Mouse (Mus musculus) Patski (cell line): ENCODE results near the gene Hkdc1. TPM values are rescaled to one million over a fixed set of nuclear protein-coding genes. Genes with fewer than 3 reads are reported as not detected.
A peak's percentile ranks its signal among the peaks of the same experiment; 100 is the strongest.

Experiments used
- ATAC-seq: fragments of 100-300 bp; one replicate; pipeline ENCODE4 v1.8.0; 2021
- CTCF ChIA-PET: fragments of 350-600 bp; sonication (Branson Sonifier 250); formaldehyde crosslinking; loops from one replicate; lab custom pipeline; 2022; ENCODE audit warnings: inconsistent platforms; lab: Charles Lee
- POLR2A ChIA-PET: fragments of 350-600 bp; sonication (Branson Sonifier 250); formaldehyde crosslinking; loops from one replicate; lab custom pipeline; 2022; ENCODE audit warnings: antibody characterized with exemption, inconsistent platforms; lab: Charles Lee
- DNase-seq: peaks from one replicate; pipeline ENCODE4 v3.0.0-alpha.2; 2011; ENCODE audit warnings: low read depth, low spot score
- H3K27me3 ChIP-seq: fragments of 371-371 bp; one replicate; pipeline ENCODE4 v1.5.1; 2021
- CTCF ChIP-seq: fragments of 100-300 bp; IDR thresholded peaks from one replicate; pipeline ENCODE4 v1.5.1; 2021
- in situ Hi-C: fragments of 300-500 bp; cut with MboI; formaldehyde crosslinking; loops from 3 replicates; pipeline ENCODE4 v1.11.1; 2018; ENCODE audit warnings: low pct_unique_long_range_greater_than_20kb, mixed read lengths
- polyA plus RNA-seq: library from polyadenylated mRNA; unstranded; gene quantifications from one replicate; pipeline ENCODE4 v1.2.3, GENCODE M21; 2021

Gene Hkdc1
- polyA plus RNA-seq, 1 experiment from 2014 or later: 0.22 TPM

- CTCF ChIA-PET: interaction anchor here (0.9 to 1.8 kb wide), 3 partner anchors 8 to 41 kb away, joined by 3 to 8 read pairs (median 4); no protein-coding TSS in a partner anchor
- POLR2A ChIA-PET: interaction anchor here (0.7 to 1.6 kb wide), 3 partner anchors 30 to 51 kb away, joined by 3 to 5 read pairs (median 3); no protein-coding TSS in a partner anchor
- DNase-seq: peak; percentile 72
- in situ Hi-C loops: loop anchor here (5.0 kb wide), 1 partner anchor 43 kb away; no protein-coding TSS in a partner anchor
- no peak for TF ChIP-seq CTCF
- no peaks in the 10 kb centered on the region for H3K27me3 ChIP-seq
- ATAC-seq: peak; percentile 94
Measured at GRCm38 (mm10) chr10:62340095-62340731, 82.1 kb downstream of the Hkdc1 start.

GRCm38 (mm10) chr10:62339211-62340094 is 82.8 kb downstream of the Hkdc1 start:
- CTCF ChIA-PET: interaction anchor here (0.9 kb wide), 1 partner anchor 9 kb away, joined by 4 read pairs; no protein-coding TSS in a partner anchor
- no peak for DNase-seq
- no peak for TF ChIP-seq CTCF
- POLR2A ChIA-PET: interaction anchor here (0.7 to 1.6 kb wide), 3 partner anchors 30 to 50 kb away, joined by 3 to 5 read pairs (median 3); no protein-coding TSS in a partner anchor
- peak; percentile 40 for ATAC-seq
- H3K27me3 ChIP-seq: no peaks in the 10 kb centered on the region
- in situ Hi-C loops: loop anchor here (5.0 kb wide), 1 partner anchor 42 kb away; no protein-coding TSS in a partner anchor

GRCm38 (mm10) chr10:62338626-62339025 is 83.7 kb downstream of the Hkdc1 start:
- no peak for ATAC-seq
- CTCF ChIA-PET: interaction anchor here (1.8 kb wide), 1 partner anchor 25 kb away, joined by 5 read pairs; no protein-coding TSS in a partner anchor
- H3K27me3 ChIP-seq: no peaks in the 10 kb centered on the region
- POLR2A ChIA-PET: interaction anchor here (0.7 kb wide), 1 partner anchor 49 kb away, joined by 5 read pairs; no protein-coding TSS in a partner anchor
- TF ChIP-seq CTCF: no peak
- DNase-seq: no peak
- in situ Hi-C loops: no loop called here

- CTCF ChIA-PET: interaction anchor here (1.8 kb wide), 1 partner anchor 25 kb away, joined by 5 read pairs; no protein-coding TSS in a partner anchor
- no peak for ATAC-seq
- no peak for TF ChIP-seq CTCF
- H3K27me3 ChIP-seq: no peaks in the 10 kb centered on the region
- DNase-seq: no peak
- POLR2A ChIA-PET: interaction anchor here (0.7 to 1.2 kb wide), 2 partner anchors 10 to 49 kb away, joined by 3 to 5 read pairs; no protein-coding TSS in a partner anchor
- in situ Hi-C loops: no loop called here
Measured at GRCm38 (mm10) chr10:62338176-62338575, 84.1 kb downstream of the Hkdc1 start.

GRCm38 (mm10) chr10:62336601-62337578 is 85.4 kb downstream of the Hkdc1 start:
- DNase-seq: no peak

GRCm38 (mm10) chr10:62335423-62335776 is 86.9 kb downstream of the Hkdc1 start:
- no peak for ATAC-seq
- no peak for TF ChIP-seq CTCF
- in situ Hi-C loops: no loop called here
- DNase-seq: no peak
- POLR2A ChIA-PET: no interaction called here
- CTCF ChIA-PET: interaction anchor here (1.5 kb wide), 1 partner anchor 26 kb away, joined by 3 read pairs; no protein-coding TSS in a partner anchor
- H3K27me3 ChIP-seq: no peaks in the 10 kb centered on the region

More at GRCm38 (mm10) chr10:62336601-62337578, 85.4 kb downstream of the Hkdc1 start:
- no peak for TF ChIP-seq CTCF
- no peak for ATAC-seq
- H3K27me3 ChIP-seq: no peaks in the 10 kb centered on the region
- ChIA-PET CTCF (interaction anchor here (1.8 kb wide), 1 partner anchor 23 kb away, joined by 5 read pairs; no protein-coding TSS in a partner anchor), POLR2A (interaction anchor here (0.8 to 1.2 kb wide), 3 partner anchors 9 to 28 kb away, joined by 3 to 4 read pairs (median 3); no protein-coding TSS in a partner anchor)
- in situ Hi-C loops: no loop called here

- H3K27me3 ChIP-seq: no peaks in the 10 kb centered on the region
- no peak for ATAC-seq
- ChIA-PET CTCF (interaction anchor here (0.8 to 1.5 kb wide), 2 partner anchors 26 to 47 kb away, joined by 3 read pairs; no protein-coding TSS in a partner anchor), POLR2A (no interaction called here)
- in situ Hi-C loops: no loop called here
- no peak for TF ChIP-seq CTCF
- no peak for DNase-seq
Measured at GRCm38 (mm10) chr10:62334686-62335422, 87.4 kb downstream of the Hkdc1 start.

GRCm38 (mm10) chr10:62333269-62333668 is 89.0 kb downstream of the Hkdc1 start:
- CTCF ChIA-PET: no interaction called here
- DNase-seq (no peak), ATAC-seq (no peak)
- TF ChIP-seq CTCF: no peak
- H3K27me3 ChIP-seq: no peaks in the 10 kb centered on the region
- in situ Hi-C loops: no loop called here
- POLR2A ChIA-PET: interaction anchor here (1.4 kb wide), 1 partner anchor 12 kb away, joined by 3 read pairs; no protein-coding TSS in a partner anchor

Other genes starting within 250 kb of the Hkdc1 start
- gene Tspan15, start 191.2 kb downstream of the Hkdc1 start, polyA plus RNA-seq: 22.6 TPM
- gene Tacr2, start 170.1 kb downstream of the Hkdc1 start, polyA plus RNA-seq: 0.08 TPM
- 240 TPM for gene Hk1, start 42.6 kb downstream of the Hkdc1 start, polyA plus RNA-seq
- 0.24 TPM for gene 4930507D05Rik, start 27.0 kb upstream of the Hkdc1 start, polyA plus RNA-seq
- 37.2 TPM for gene Supv3l1, start 27.2 kb upstream of the Hkdc1 start, polyA plus RNA-seq
- 81.6 TPM for gene Vps26a, start 64.3 kb upstream of the Hkdc1 start, polyA plus RNA-seq
- gene Srgn, start 105.0 kb upstream of the Hkdc1 start, polyA plus RNA-seq: not detected
- gene Kif1bp, start 156.0 kb upstream of the Hkdc1 start, polyA plus RNA-seq: 66.2 TPM
- 54.4 TPM for gene Ddx21, start 179.8 kb upstream of the Hkdc1 start, polyA plus RNA-seq
- 85.3 TPM for gene Ddx50, start 228.7 kb upstream of the Hkdc1 start, polyA plus RNA-seq